Mouse (Mus musculus): ENCODE data around the gene Sema4a. TPM values are rescaled to one million over a fixed set of nuclear protein-coding genes. Genes with fewer than 3 reads are reported as not detected.

Sema4a gene
- total and polyA plus RNA-seq, 3 experiments: 33.5 to 45.3 TPM; not detected in 1

DNA sequence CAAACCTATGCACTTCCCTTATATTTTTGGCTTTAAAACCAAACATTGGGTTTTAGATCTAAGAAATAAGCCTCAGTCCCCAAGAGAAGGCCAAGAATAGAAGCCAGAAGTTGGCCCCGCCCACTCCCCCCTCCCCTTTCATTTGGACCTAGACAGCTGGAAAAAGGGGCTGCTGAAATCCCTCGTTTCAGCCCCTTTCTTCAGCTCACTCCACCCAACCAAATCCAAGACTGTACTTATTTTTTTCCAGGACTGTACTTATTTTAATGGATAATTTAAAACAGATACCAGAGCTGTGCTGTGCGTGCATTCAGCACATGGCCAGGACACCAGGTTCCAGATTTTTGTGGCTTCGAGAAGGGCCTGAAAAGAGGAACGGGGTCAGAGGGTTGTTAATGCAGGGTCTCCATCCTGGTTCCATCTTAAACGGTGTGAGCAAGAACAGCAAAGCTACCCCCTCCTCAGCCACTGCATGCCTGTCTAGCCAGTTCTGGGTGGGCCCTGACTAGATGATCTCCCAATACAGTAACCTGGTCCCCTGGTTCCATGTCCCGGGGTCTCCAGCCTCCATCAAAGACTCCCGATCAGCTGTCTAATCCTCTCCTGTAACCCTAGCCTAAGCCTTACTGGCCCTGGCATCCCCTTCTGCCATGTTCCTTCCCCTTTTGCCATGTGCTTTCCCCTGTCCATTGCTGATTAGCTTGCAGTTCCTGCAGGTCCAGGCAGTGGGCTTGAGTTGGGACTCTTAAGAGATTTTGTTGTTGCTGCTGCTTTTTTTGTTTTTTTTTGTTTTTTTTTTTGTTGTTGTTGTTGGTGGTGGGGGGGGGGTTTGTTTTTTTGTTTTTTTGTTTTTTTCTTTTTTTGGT lies 43.1 kb upstream of the Sema4a start (continued):
- TF ChIP-seq GABPA (IDR thresholded peaks at IDR 0.05; ENCODE audit: low read depth, low read length): no peak; the same call in 1 of the 2 replicates
- TF ChIP-seq USF2 (IDR thresholded peaks at IDR 0.05; ENCODE audit: borderline replicate concordance in 1 of 2, insufficient read depth in 1 of 2, low read depth in 1 of 2, low read length in 2 of 2): no peak
- TF ChIP-seq BHLHE40 (IDR thresholded peaks at IDR 0.05; ENCODE audit: borderline replicate concordance, low read depth, low read length): no peak
- TF ChIP-seq KAT2A (conservative IDR thresholded peaks at IDR 0.05; ENCODE audit: low read depth, low read length): no peak
- TF ChIP-seq ZC3H11A (IDR thresholded peaks at IDR 0.05; ENCODE audit: low read depth, low read length): no peak
- TF ChIP-seq HCFC1 (IDR thresholded peaks at IDR 0.05; ENCODE audit: low read depth, low read length): 0 out of 2 replicates have a peak, but pooled peaks have one; percentile 4
- no peak for TF ChIP-seq SMC3 (IDR thresholded peaks at IDR 0.05; ENCODE audit: low read depth, low read length)
- TF ChIP-seq NRF1 (IDR thresholded peaks at IDR 0.05; ENCODE audit: insufficient read depth, low read depth, low read length, poor library complexity, severe bottlenecking): no peak
- no peak for TF ChIP-seq ZMIZ1 (IDR thresholded peaks at IDR 0.05; ENCODE audit: low read depth, low read length)
- TF ChIP-seq MYC (IDR thresholded peaks at IDR 0.05; ENCODE audit: low read depth, low read length): peak; percentile 97
- TF ChIP-seq UBTF (IDR thresholded peaks at IDR 0.05; ENCODE audit: borderline replicate concordance, insufficient read depth, low read depth, low read length): no peak
- peak; percentile 67 for TF ChIP-seq SIN3A (IDR thresholded peaks at IDR 0.05; ENCODE audit: low read length)
- TF ChIP-seq POLR2AphosphoS5 (IDR thresholded peaks at IDR 0.05; ENCODE audit: borderline replicate concordance, low read depth, low read length): no peak
- peak; percentile 61 for TF ChIP-seq ETS1 (IDR thresholded peaks at IDR 0.05; ENCODE audit: low read depth, low read length)
- peak; percentile 36; the same call in 1 of the 2 replicates for TF ChIP-seq RCOR1 (IDR thresholded peaks at IDR 0.05; ENCODE audit: low read depth, low read length)
- TF ChIP-seq MAZ (IDR thresholded peaks at IDR 0.05; ENCODE audit: low read depth, low read length): peak; percentile 44; the same call in 1 of the 2 replicates
- TF ChIP-seq USF1 (IDR thresholded peaks at IDR 0.05; ENCODE audit: low read depth, low read length): no peak
- TF ChIP-seq MYB (IDR thresholded peaks at IDR 0.05; ENCODE audit: low read depth, low read length): no peak
- peak; percentile 26; the same call in 1 of the 2 replicates for TF ChIP-seq NELFE (IDR thresholded peaks at IDR 0.05; ENCODE audit: low read depth, low read length)
- peak; percentile 69 for TF ChIP-seq TAL1 (IDR thresholded peaks at IDR 0.05; ENCODE audit: low read length)
- no peak for TF ChIP-seq ZKSCAN1 (IDR thresholded peaks at IDR 0.05; ENCODE audit: low read depth, low read length)
- TF ChIP-seq MAFK (IDR thresholded peaks at IDR 0.05; ENCODE audit: borderline replicate concordance, low read depth, low read length): 0 out of 2 replicates have a peak, but pooled peaks have one; percentile 29
- TF ChIP-seq E2F4 (IDR thresholded peaks at IDR 0.05; ENCODE audit: borderline replicate concordance, low read depth, low read length): no peak

Data from MEL (cell line).